Mouse (Mus musculus): ENCODE results near the gene 6430531B16Rik.

The 6430531B16Rik gene

GRCm38 (mm10) chr7:139937810-139938209, 40.7 kb downstream of the 6430531B16Rik start:
- no peak for DNase-seq (ENCODE audit: low spot score in 2 of 2)

- no peak for DNase-seq (ENCODE audit: low spot score in 2 of 2)
Observed at GRCm38 (mm10) chr7:139937138-139937537, 41.4 kb downstream of the 6430531B16Rik start.

GRCm38 (mm10) chr7:139936705-139937104, 41.9 kb downstream of the 6430531B16Rik start:
- DNase-seq (ENCODE audit: low spot score in 2 of 2), result no peak

- DNase-seq (ENCODE audit: low spot score in 2 of 2), result no peak
Observed at GRCm38 (mm10) chr7:139930732-139931131, 47.8 kb downstream of the 6430531B16Rik start.

Measured in frontal cortex, postnatal 25 days (tissue).